Mouse (Mus musculus) liver, embryonic 12.5 days (tissue): ENCODE data around the gene Tlnrd1. TPM values are rescaled to one million over a fixed set of nuclear protein-coding genes. Genes with fewer than 3 reads are reported as not detected.

ENCODE experiments used
- ATAC-seq: fragments of 200-750 bp; cut with Nextera tagmentation; 2 replicates; pipeline ENCODE4 v1.8.0; 2017; ENCODE audit warnings: moderate number of reproducible peaks, mild to moderate bottlenecking, moderate library complexity
- H3K27ac ChIP-seq: fragments of 300-500 bp; sonication (generic); 2 replicates; pipeline ENCODE4 v1.5.1; 2016; ENCODE audit warnings: mild to moderate bottlenecking
- H3K27me3 ChIP-seq: fragments of 300-500 bp; sonication (generic); replicated peaks from 2 replicates; pipeline ENCODE4 v1.6.1; 2016; ENCODE audit warnings: mild to moderate bottlenecking, moderate library complexity
- H3K36me3 ChIP-seq: fragments of 300-500 bp; sonication (generic); 2 replicates; pipeline ENCODE4 v1.6.1; 2016; ENCODE audit warnings: mild to moderate bottlenecking, moderate library complexity
- H3K4me1 ChIP-seq: fragments of 300-500 bp; sonication (generic); 2 replicates; pipeline ENCODE4 v1.6.1; 2016
- H3K4me2 ChIP-seq: fragments of 300-500 bp; sonication (generic); 2 replicates; pipeline ENCODE4 v1.6.1; 2016; ENCODE audit warnings: mild to moderate bottlenecking, moderate library complexity
- H3K4me3 ChIP-seq: fragments of 300-500 bp; sonication (generic); 2 replicates; pipeline ENCODE4 v1.5.1; 2016; ENCODE audit warnings: mild to moderate bottlenecking, moderate library complexity
- H3K9ac ChIP-seq: fragments of 300-500 bp; sonication (generic); 2 replicates; pipeline ENCODE4 v1.6.1; 2016; ENCODE audit warnings: mild to moderate bottlenecking, moderate library complexity
- H3K9me3 ChIP-seq: fragments of 300-500 bp; sonication (generic); replicated peaks from 2 replicates; pipeline ENCODE4 v1.6.1; 2016; ENCODE audit warnings: mild to moderate bottlenecking, moderate library complexity
- WGBS: fragments of 180-500 bp; shearing (Covaris S2); methylation state at CpG from one replicate; pipeline ENCODE4 v1.1.7; 2016; ENCODE audit not compliant: insufficient replicate concordance; 5-methylcytosine and 5-hydroxymethylcytosine counted together
- polyA plus RNA-seq: library from polyadenylated mRNA; unstranded; fragments of >200 nt; fragmentation: Nextera tagmentation; extraction: Ambion mirVana; gene quantifications from 2 replicates; pipeline ENCODE4 v1.2.1, GENCODE M21; 2016

The Tlnrd1 gene
- polyA plus RNA-seq, 1 experiment from 2014 or later, result 21.7 TPM

DNA sequence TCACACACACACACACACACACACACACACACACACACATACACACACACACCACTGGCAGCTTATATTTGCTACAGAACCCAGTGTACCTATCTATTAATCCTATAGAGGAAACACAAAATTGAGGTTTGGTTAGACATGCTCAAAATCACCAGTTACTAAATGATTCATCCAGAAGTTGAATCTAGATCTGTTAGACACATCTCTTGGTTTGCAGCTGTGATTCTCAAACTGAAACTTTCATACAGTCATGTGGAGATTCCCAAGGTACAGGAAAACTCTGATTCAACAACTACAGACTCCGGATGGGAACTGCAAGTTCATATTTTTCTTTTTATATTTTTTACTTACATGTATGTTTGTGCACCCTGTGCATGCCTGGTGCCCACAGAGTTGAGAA, 28.9 kb downstream of the Tlnrd1 start:
- 78% methylated on average over 1 of the region's 1 CpGs for WGBS
- no peaks in the 10 kb centered on the region for H3K9me3 ChIP-seq
- H3K9ac ChIP-seq, result no peak overlapping the region
- H3K4me1 ChIP-seq, result peaks cover 9% of the 10 kb centered on the region; the same call in 1 of the 2 replicates
- no peak overlapping the region for H3K4me3 ChIP-seq
- H3K27ac ChIP-seq, result no peak overlapping the region
- no peaks in the 10 kb centered on the region for H3K27me3 ChIP-seq
- no peaks in the 10 kb centered on the region for H3K36me3 ChIP-seq
- H3K4me2 ChIP-seq, result no peak overlapping the region
- no peak for ATAC-seq

DNA sequence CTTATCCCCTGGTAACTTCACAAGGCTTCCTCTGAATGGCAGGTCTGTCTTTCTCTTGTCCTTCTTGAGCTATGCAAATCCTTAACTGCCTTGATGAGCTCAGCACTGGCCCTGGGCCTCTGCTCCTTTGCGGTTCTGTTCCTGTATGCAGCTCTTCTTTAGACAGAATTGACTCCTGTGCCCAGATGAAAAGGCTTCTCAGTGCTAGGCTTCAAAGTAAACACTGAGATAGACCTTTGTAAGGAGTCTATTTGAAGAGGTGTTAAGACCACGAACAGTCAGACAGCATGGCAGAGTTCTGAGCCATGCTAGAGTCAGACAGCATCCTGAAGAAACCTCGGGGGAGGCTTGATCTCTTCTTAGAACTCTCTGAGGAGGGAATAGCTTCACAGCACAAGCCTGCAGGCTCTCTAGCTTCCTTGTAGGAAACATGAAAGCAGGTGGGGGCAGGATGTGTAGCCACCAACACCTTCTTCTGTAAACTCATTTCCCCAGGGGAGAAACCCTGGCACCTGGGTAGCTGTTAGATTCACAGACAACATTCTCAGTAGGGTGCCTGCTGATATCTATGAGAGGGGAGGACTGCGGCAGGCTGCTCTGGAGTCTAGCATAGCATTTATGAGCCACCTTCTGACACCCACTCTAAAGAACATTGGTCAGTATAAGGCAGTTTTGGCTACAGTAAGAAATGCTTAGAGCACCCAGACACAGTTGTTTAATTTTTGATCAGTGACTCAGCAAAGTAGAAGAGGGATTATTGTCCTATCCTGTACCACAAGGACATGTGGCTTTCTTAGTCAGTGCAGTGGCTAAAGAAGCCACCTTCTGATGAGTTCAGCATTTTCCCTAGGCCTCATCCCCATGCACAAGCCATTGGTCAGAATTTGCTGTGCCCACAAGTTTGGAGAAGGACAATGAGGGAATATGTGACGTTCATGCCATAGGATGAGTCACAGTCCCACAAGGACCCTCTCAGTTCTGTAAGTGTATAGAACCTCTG, 31.4 kb downstream of the Tlnrd1 start:
- Histone ChIP-seq H3K27ac (no peak overlapping the region), H3K4me2 (no peak overlapping the region), H3K9me3 (no peaks in the 10 kb centered on the region), H3K4me3 (no peak overlapping the region), H3K36me3 (no peaks in the 10 kb centered on the region), H3K4me1 (peaks cover 9% of the 10 kb centered on the region; the same call in 1 of the 2 replicates), H3K9ac (no peak overlapping the region), H3K27me3 (no peaks in the 10 kb centered on the region)
- no peak for ATAC-seq
- WGBS, result 43% methylated on average over 5 of the region's 5 CpGs

- H3K4me3 ChIP-seq, result no peak overlapping the region
- H3K4me2 ChIP-seq, result no peak overlapping the region
- no peaks in the 10 kb centered on the region for H3K9me3 ChIP-seq
- H3K27ac ChIP-seq, result no peak overlapping the region
- no peak for ATAC-seq
- no peaks in the 10 kb centered on the region for H3K36me3 ChIP-seq
- WGBS, result 56% methylated on average over 5 of the region's 5 CpGs
- H3K27me3 ChIP-seq, result no peaks in the 10 kb centered on the region
- peaks cover 16% of the 10 kb centered on the region for H3K4me1 ChIP-seq
- H3K9ac ChIP-seq, result no peak overlapping the region
Observed at GRCm38 (mm10) chr7:83851569-83852380, 32.3 kb downstream of the Tlnrd1 start.

DNA sequence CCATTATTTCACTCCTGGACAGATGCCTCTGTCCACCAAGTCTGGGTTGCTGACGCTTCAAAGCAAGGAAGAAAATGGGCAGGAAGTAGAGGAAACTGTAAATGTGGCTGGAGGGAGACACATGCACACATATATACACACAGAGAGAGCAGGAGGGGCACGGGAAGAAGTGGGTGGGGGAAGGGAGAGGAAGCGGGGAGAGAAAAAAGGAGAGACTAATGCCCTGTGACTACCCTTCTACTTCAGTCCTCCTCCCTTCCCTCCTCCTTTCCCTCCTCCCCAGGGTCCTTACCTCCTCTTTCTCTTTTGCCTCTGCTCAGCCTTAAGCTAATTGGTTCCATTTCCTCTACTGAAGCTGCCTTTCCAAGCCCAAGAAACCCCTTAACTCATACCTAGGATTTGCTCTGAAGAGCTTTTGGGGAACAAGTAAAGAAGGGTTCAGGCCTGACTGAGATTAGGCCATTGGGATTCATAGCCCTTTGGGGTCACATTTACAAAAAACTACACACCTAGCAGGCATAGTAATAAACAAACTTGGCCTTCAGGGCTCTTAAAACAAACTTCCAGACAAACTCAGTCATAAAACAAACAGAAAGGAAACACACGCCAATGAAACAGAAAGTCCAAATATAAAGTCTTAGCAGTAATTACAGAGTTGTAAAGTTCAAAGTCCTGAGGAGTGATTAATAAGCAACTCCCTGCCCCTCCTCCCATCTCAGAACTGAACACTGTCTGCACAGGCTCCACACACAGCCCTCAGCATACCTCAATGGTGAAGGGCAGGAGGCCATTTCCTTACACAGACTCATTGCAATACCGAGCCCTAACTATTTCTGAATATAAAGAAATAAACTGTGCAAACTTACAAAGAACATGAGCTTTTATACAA, 36.7 kb downstream of the Tlnrd1 start:
- no peaks in the 10 kb centered on the region for H3K27me3 ChIP-seq
- H3K4me3 ChIP-seq, result no peak overlapping the region
- H3K36me3 ChIP-seq, result no peaks in the 10 kb centered on the region
- no peak overlapping the region for H3K9ac ChIP-seq
- no peak overlapping the region for H3K4me2 ChIP-seq
- no peaks in the 10 kb centered on the region for H3K9me3 ChIP-seq
- peaks cover 14% of the 10 kb centered on the region for H3K4me1 ChIP-seq
- H3K27ac ChIP-seq, result no peak overlapping the region
- 58% methylated on average over 4 of the region's 5 CpGs for WGBS
- ATAC-seq, result no peak

- H3K27ac ChIP-seq, result no peak overlapping the region
- H3K9ac ChIP-seq, result no peak overlapping the region
- 67% methylated on average over 3 of the region's 3 CpGs for WGBS
- H3K4me3 ChIP-seq, result no peak overlapping the region
- no peaks in the 10 kb centered on the region for H3K9me3 ChIP-seq
- no peaks in the 10 kb centered on the region for H3K27me3 ChIP-seq
- no peak overlapping the region for H3K4me2 ChIP-seq
- H3K36me3 ChIP-seq, result no peaks in the 10 kb centered on the region
- ATAC-seq, result no peak
- H3K4me1 ChIP-seq, result peaks cover 8% of the 10 kb centered on the region
Observed at GRCm38 (mm10) chr7:83844807-83845206, 39.3 kb downstream of the Tlnrd1 start.

DNA sequence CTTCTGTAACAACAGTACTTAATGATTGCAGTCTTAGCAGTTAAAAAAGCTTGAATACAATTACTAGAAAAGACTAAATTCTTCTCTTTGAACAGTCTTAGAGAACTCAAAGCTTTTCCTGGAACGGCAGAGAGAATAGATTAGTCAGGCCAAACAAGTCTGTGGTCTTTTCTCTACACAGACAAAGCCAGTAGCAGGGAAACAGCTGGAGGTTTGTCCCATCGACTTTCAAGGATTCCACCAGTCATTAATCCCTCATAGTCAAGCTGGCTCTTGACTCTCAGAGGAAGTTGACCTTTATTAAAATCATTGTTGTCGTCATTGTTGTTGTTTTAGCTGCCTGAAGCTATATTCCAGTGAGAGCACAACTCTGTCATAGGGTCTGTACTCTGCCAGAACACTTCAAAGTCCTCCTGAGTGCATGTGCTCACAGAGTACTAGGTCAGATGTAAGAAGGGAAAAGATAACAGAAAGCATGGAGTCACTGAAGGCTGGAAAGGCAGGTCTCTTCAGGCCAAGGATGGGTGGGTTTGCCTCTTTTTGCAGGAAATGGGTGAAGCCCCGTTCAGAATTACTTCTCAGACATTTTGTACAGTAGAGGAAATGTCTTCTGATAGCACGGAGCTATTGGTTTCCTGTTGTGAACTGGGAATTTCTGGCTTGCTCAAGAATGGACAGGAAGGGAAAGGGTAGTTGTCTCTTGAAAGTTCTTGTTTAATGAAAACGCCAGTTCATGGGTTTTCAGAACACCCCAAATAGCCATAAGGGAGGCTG, 41.4 kb downstream of the Tlnrd1 start:
- peaks cover 14% of the 10 kb centered on the region for H3K4me1 ChIP-seq
- H3K27ac ChIP-seq, result no peak overlapping the region
- no peaks in the 10 kb centered on the region for H3K36me3 ChIP-seq
- H3K9ac ChIP-seq, result no peak overlapping the region
- WGBS, result 30% methylated on average over 6 of the region's 6 CpGs
- H3K4me2 ChIP-seq, result no peak overlapping the region
- H3K9me3 ChIP-seq, result no peaks in the 10 kb centered on the region
- H3K27me3 ChIP-seq, result no peaks in the 10 kb centered on the region
- ATAC-seq, result no peak
- no peak overlapping the region for H3K4me3 ChIP-seq

DNA sequence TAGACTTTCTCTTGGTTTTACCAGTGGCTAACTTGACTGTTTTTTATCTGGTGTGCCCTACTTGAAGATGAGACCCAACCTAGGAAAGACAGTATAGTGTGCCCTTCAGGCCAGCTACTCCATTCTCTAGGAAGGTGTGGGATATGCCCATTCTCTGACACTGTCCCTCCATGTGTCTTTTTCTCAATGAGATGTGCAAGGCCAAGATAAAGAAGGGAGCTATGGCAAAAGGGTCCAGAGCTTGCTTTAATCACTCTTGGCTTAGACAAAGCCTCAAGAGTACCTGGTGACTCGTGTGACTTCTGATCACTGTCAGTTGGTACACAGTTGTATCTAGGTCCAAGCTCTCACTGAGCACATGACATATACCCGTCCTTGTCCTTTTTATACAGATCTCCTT, 44.0 kb downstream of the Tlnrd1 start:
- H3K4me1 ChIP-seq, result 0 out of 2 replicates have a peak, but pooled peaks cover 6% of the 10 kb centered on the region
- 43% methylated on average over 2 of the region's 2 CpGs for WGBS

GRCm38 (mm10) chr7:83838525-83839224, 45.4 kb downstream of the Tlnrd1 start:
- H3K4me2 ChIP-seq, result no peak overlapping the region
- 0 out of 2 replicates have a peak, but pooled peaks cover 6% of the 10 kb centered on the region for H3K4me1 ChIP-seq
- H3K27ac ChIP-seq, result no peak overlapping the region
- H3K27me3 ChIP-seq, result no peaks in the 10 kb centered on the region
- WGBS, result 45% methylated on average over 5 of the region's 5 CpGs
- H3K36me3 ChIP-seq, result no peaks in the 10 kb centered on the region
- H3K4me3 ChIP-seq, result no peak overlapping the region
- ATAC-seq, result no peak
- H3K9me3 ChIP-seq, result no peaks in the 10 kb centered on the region
- H3K9ac ChIP-seq, result no peak overlapping the region

More for the DNA sequence above, 44.0 kb downstream of the Tlnrd1 start:
- Histone ChIP-seq H3K4me3 (no peak overlapping the region), H3K27ac (no peak overlapping the region), H3K9me3 (no peaks in the 10 kb centered on the region), H3K9ac (no peak overlapping the region), H3K27me3 (no peaks in the 10 kb centered on the region), H3K4me2 (no peak overlapping the region), H3K36me3 (no peaks in the 10 kb centered on the region)
- no peak for ATAC-seq
